ENCODE assay signal across 8 mouse cellular contexts in the genomic region with DNA sequence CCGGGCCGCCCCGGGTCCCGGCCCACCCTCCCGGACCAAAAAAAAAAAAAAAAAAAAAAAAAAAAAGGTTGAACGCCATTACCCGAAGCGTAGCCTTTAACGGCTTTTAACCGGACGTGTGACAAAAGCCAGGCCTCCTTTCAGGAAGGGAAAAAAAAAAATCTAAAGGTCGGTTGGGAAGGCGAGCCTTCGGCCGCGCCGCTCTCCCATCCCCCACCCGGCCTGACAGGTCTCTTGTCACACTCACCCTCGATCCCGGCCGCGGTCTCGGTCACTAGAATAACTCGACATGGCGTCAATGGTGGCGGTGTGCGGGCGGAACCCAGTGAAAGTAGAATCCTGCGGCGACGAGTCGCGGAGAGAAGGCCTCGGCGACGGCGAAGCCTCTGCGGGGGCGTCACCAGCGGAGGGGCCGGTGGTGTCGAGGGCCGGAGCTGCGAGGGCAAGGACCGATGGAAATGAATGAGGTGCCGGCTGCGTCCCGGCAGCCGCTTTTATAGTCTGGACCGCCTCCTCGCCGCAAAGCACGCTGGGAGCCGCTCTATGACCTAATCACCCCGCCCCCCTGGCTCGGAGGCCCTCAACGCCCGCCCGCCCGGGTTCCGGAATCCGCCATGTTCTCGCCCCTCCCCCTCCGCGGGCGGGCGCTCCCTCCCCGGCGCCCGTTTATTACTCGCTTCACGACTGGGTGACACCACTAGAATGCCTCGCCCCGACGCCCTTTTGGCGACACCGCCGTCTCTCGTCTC. TPM values are rescaled to one million over a fixed set of nuclear protein-coding genes. Genes with fewer than 3 reads are reported as not detected.
DNase-seq lines count a peak whose midpoint lies in the region; ATAC-seq and TF ChIP-seq lines count a peak whose summit lies in the region.

No protein-coding gene starts in this region.

- under 1% methylated on average over 72 of the region's 79 CpGs for WGBS in forebrain, embryonic 12.5 days
- WGBS in heart, postnatal 0 days = under 1% methylated on average over 65 of the region's 79 CpGs
- WGBS in liver, embryonic 15.5 days (ENCODE audit: insufficient replicate concordance) = under 1% methylated on average over 79 of the region's 79 CpGs
- under 1% methylated on average over 75 of the region's 79 CpGs for WGBS in neural tube, embryonic 13.5 days

- H3K4me2 ChIP-seq in forebrain, embryonic 12.5 days = peak overlapping the region; percentile 80
- H3K4me2 ChIP-seq in heart, postnatal 0 days (ENCODE audit: low read depth, low read length) = peak overlapping the region; percentile 67
- peak overlapping the region; percentile 68 for H3K4me2 ChIP-seq in liver, embryonic 15.5 days
- peak overlapping the region; percentile 38 for H3K4me2 ChIP-seq in neural tube, embryonic 13.5 days

- H3K9ac ChIP-seq in forebrain, embryonic 12.5 days = peak overlapping the region; percentile 97
- H3K9ac ChIP-seq in heart, postnatal 0 days (replicated peaks; ENCODE audit: low read depth, low read length) = peak overlapping the region; percentile 97
- peak overlapping the region; percentile 99 for H3K9ac ChIP-seq in liver, embryonic 15.5 days
- H3K9ac ChIP-seq in neural tube, embryonic 13.5 days = peak overlapping the region; percentile 99

- H3K27ac ChIP-seq in forebrain, embryonic 12.5 days = peak overlapping the region; percentile 98
- peak overlapping the region; percentile 99 for H3K27ac ChIP-seq in heart, postnatal 0 days (ENCODE audit: low read depth)
- peak overlapping the region; percentile 99 for H3K27ac ChIP-seq in liver, embryonic 15.5 days (replicated peaks)
- peak overlapping the region; percentile 97 for H3K27ac ChIP-seq in neural tube, embryonic 13.5 days (replicated peaks)
- peak overlapping the region; percentile 100 for H3K27ac ChIP-seq in testis, adult 2 months (ENCODE audit: control insufficient read depth, insufficient read depth, low read depth, low read length)

- peak; percentile 96 for DNase-seq in ES-CJ7 (ENCODE audit: low read depth, low spot score)
- DNase-seq in c-Kit-positive CD71-positive TER-119-positive erythroid progenitor cells, embryonic 14.5 days (ENCODE audit: low spot score) = peak; percentile 96
- DNase-seq in heart, postnatal 0 days (ENCODE audit: low spot score) = peak; percentile 97
- peak; percentile 100 for DNase-seq in kidney, postnatal 4 days

- TF ChIP-seq CTCF in heart, postnatal 0 days (IDR thresholded peaks at IDR 0.05; ENCODE audit: low read depth) = no peak
- no peak for TF ChIP-seq CTCF in testis, adult 2 months (IDR thresholded peaks at IDR 0.05; ENCODE audit: control insufficient read depth, insufficient read depth, insufficient replicate concordance, low read depth, low read length)

- peak; percentile 43; the same call in 1 of the 2 replicates for TF ChIP-seq EP300 in heart, postnatal 0 days (IDR thresholded peaks at IDR 0.05; ENCODE audit: low read depth)

- H3K4me3 ChIP-seq in forebrain, embryonic 12.5 days (replicated peaks) = peak overlapping the region; percentile 93
- peak overlapping the region; percentile 95 for H3K4me3 ChIP-seq in heart, postnatal 0 days (ENCODE audit: low read depth, low read length)
- H3K4me3 ChIP-seq in liver, embryonic 15.5 days (replicated peaks) = peak overlapping the region; percentile 96
- H3K4me3 ChIP-seq in neural tube, embryonic 13.5 days = peak overlapping the region; percentile 80
- peak overlapping the region; percentile 98 for H3K4me3 ChIP-seq in testis, adult 2 months (ENCODE audit: control insufficient read depth, low read depth, low read length)

- peaks cover 29% of the 10 kb centered on the region for H3K4me1 ChIP-seq in forebrain, embryonic 12.5 days
- H3K4me1 ChIP-seq in heart, postnatal 0 days (ENCODE audit: control insufficient read depth, insufficient read depth) = peaks cover 20% of the 10 kb centered on the region
- peaks cover 22% of the 10 kb centered on the region for H3K4me1 ChIP-seq in liver, embryonic 15.5 days (replicated peaks)
- peaks cover 52% of the 10 kb centered on the region for H3K4me1 ChIP-seq in neural tube, embryonic 13.5 days (replicated peaks)
- H3K4me1 ChIP-seq in testis, adult 2 months (ENCODE audit: control insufficient read depth, insufficient read depth, low read length) = no peaks in the 10 kb centered on the region

- ATAC-seq in forebrain, embryonic 12.5 days (ENCODE audit: low FRiP score) = peak; percentile 86
- peak; percentile 78 for ATAC-seq in heart, postnatal 0 days (ENCODE audit: insufficient read depth, low read depth)
- ATAC-seq in liver, embryonic 15.5 days (ENCODE audit: insufficient read depth) = peak; percentile 79
- ATAC-seq in neural tube, embryonic 13.5 days (ENCODE audit: low read depth) = peak; percentile 84

- peaks cover 47% of the 10 kb centered on the region for H3K36me3 ChIP-seq in forebrain, embryonic 12.5 days (replicated peaks)
- peaks cover 41% of the 10 kb centered on the region for H3K36me3 ChIP-seq in heart, postnatal 0 days (replicated peaks; ENCODE audit: control insufficient read depth, insufficient read depth, low read length)
- H3K36me3 ChIP-seq in liver, embryonic 15.5 days (replicated peaks) = peaks cover 57% of the 10 kb centered on the region
- H3K36me3 ChIP-seq in neural tube, embryonic 13.5 days = peaks cover 44% of the 10 kb centered on the region
- peaks cover 20% of the 10 kb centered on the region for H3K36me3 ChIP-seq in testis, adult 2 months (ENCODE audit: control insufficient read depth, insufficient read depth, low read length)

- peak; percentile 100 for TF ChIP-seq POLR2A in testis, adult 2 months (IDR thresholded peaks at IDR 0.05; ENCODE audit: control insufficient read depth, low read depth, low read length)

- no peaks in the 10 kb centered on the region for H3K27me3 ChIP-seq in forebrain, embryonic 12.5 days
- H3K27me3 ChIP-seq in heart, postnatal 0 days (ENCODE audit: control insufficient read depth, insufficient read depth, low read length) = no peaks in the 10 kb centered on the region
- H3K27me3 ChIP-seq in liver, embryonic 15.5 days = no peaks in the 10 kb centered on the region
- no peaks in the 10 kb centered on the region for H3K27me3 ChIP-seq in neural tube, embryonic 13.5 days
- no peaks in the 10 kb centered on the region for H3K27me3 ChIP-seq in testis, adult 2 months (ENCODE audit: control insufficient read depth, insufficient read depth, low read length)

- no peaks in the 10 kb centered on the region for H3K9me3 ChIP-seq in forebrain, embryonic 12.5 days
- no peaks in the 10 kb centered on the region for H3K9me3 ChIP-seq in heart, postnatal 0 days (replicated peaks; ENCODE audit: control insufficient read depth, low read length)
- H3K9me3 ChIP-seq in liver, embryonic 15.5 days (replicated peaks) = no peaks in the 10 kb centered on the region
- H3K9me3 ChIP-seq in neural tube, embryonic 13.5 days = no peaks in the 10 kb centered on the region

RNA-seq across cellular contexts. Expression of a gene that starts 0.8 kb away (rescaled TPM):
- polyA plus RNA-seq in forebrain, embryonic 12.5 days (2016; fragmentation: Nextera tagmentation; extraction: Ambion mirVana) = 507 and 536 TPM in 2 replicates
- total RNA-seq in heart, postnatal 0 days (2014; rRNA removed; ENCODE audit: low replicate concordance) = 267 and 282 TPM in 2 replicates
- polyA plus RNA-seq in heart, postnatal 0 days (2015; fragmentation: Nextera tagmentation; extraction: Ambion mirVana) = 165 and 173 TPM in 2 replicates
- 114 and 115 TPM in 2 replicates for polyA plus RNA-seq in liver, embryonic 15.5 days (2015; fragmentation: Nextera tagmentation; extraction: Ambion mirVana)
- polyA plus RNA-seq in neural tube, embryonic 13.5 days (2015; fragmentation: Nextera tagmentation; extraction: Ambion mirVana) = 386 and 441 TPM in 2 replicates
- polyA plus RNA-seq in testis, adult 2 months (2012; rRNA removed) = 642 and 659 TPM in 2 replicates

RNA-seq across cellular contexts. Expression of a gene that starts 0.9 kb away (rescaled TPM):
- 25.4 and 27.0 TPM in 2 replicates for polyA plus RNA-seq in forebrain, embryonic 12.5 days (2016; fragmentation: Nextera tagmentation; extraction: Ambion mirVana)
- total RNA-seq in heart, postnatal 0 days (2014; rRNA removed; ENCODE audit: low replicate concordance) = 3.6 and 4.8 TPM in 2 replicates
- polyA plus RNA-seq in heart, postnatal 0 days (2015; fragmentation: Nextera tagmentation; extraction: Ambion mirVana) = 8.2 and 9.2 TPM in 2 replicates
- polyA plus RNA-seq in liver, embryonic 15.5 days (2015; fragmentation: Nextera tagmentation; extraction: Ambion mirVana) = 7.8 and 9.1 TPM in 2 replicates
- 18.4 and 19.9 TPM in 2 replicates for polyA plus RNA-seq in neural tube, embryonic 13.5 days (2015; fragmentation: Nextera tagmentation; extraction: Ambion mirVana)
- polyA plus RNA-seq in testis, adult 2 months (2012; rRNA removed) = 18.5 and 20.8 TPM in 2 replicates

RNA-seq across cellular contexts. Expression of a gene that starts 8.9 kb away (rescaled TPM):
- 10.3 and 10.4 TPM in 2 replicates for polyA plus RNA-seq in forebrain, embryonic 12.5 days (2016; fragmentation: Nextera tagmentation; extraction: Ambion mirVana)
- total RNA-seq in heart, postnatal 0 days (2014; rRNA removed; ENCODE audit: low replicate concordance) = 1.1 and 6.3 TPM in 2 replicates
- polyA plus RNA-seq in heart, postnatal 0 days (2015; fragmentation: Nextera tagmentation; extraction: Ambion mirVana) = 6.5 and 7.2 TPM in 2 replicates
- 3.8 and 4.7 TPM in 2 replicates for polyA plus RNA-seq in liver, embryonic 15.5 days (2015; fragmentation: Nextera tagmentation; extraction: Ambion mirVana)
- 7.7 and 9.9 TPM in 2 replicates for polyA plus RNA-seq in neural tube, embryonic 13.5 days (2015; fragmentation: Nextera tagmentation; extraction: Ambion mirVana)
- polyA plus RNA-seq in testis, adult 2 months (2012; rRNA removed) = 2.8 and 3.1 TPM in 2 replicates

RNA-seq across cellular contexts. Expression of a gene that starts 37.2 kb away (rescaled TPM):
- polyA plus RNA-seq in forebrain, embryonic 12.5 days (2016; fragmentation: Nextera tagmentation; extraction: Ambion mirVana) = 0.91 and 0.95 TPM in 2 replicates
- total RNA-seq in heart, postnatal 0 days (2014; rRNA removed; ENCODE audit: low replicate concordance) = 0.15 TPM in 1 of 2 replicates, not detected in the other
- 0.58 and 0.83 TPM in 2 replicates for polyA plus RNA-seq in heart, postnatal 0 days (2015; fragmentation: Nextera tagmentation; extraction: Ambion mirVana)
- 2.8 and 3.2 TPM in 2 replicates for polyA plus RNA-seq in liver, embryonic 15.5 days (2015; fragmentation: Nextera tagmentation; extraction: Ambion mirVana)
- polyA plus RNA-seq in neural tube, embryonic 13.5 days (2015; fragmentation: Nextera tagmentation; extraction: Ambion mirVana) = 1.3 and 1.5 TPM in 2 replicates
- polyA plus RNA-seq in testis, adult 2 months (2012; rRNA removed) = 0.10 and 0.16 TPM in 2 replicates

RNA-seq across cellular contexts. Expression of a gene that starts 37.8 kb away (rescaled TPM):
- 14.8 and 15.5 TPM in 2 replicates for polyA plus RNA-seq in forebrain, embryonic 12.5 days (2016; fragmentation: Nextera tagmentation; extraction: Ambion mirVana)
- total RNA-seq in heart, postnatal 0 days (2014; rRNA removed; ENCODE audit: low replicate concordance) = 126 and 153 TPM in 2 replicates
- 59.4 and 63.2 TPM in 2 replicates for polyA plus RNA-seq in heart, postnatal 0 days (2015; fragmentation: Nextera tagmentation; extraction: Ambion mirVana)
- 7.0 and 7.8 TPM in 2 replicates for polyA plus RNA-seq in liver, embryonic 15.5 days (2015; fragmentation: Nextera tagmentation; extraction: Ambion mirVana)
- 20.6 and 26.8 TPM in 2 replicates for polyA plus RNA-seq in neural tube, embryonic 13.5 days (2015; fragmentation: Nextera tagmentation; extraction: Ambion mirVana)
- 1.6 and 1.8 TPM in 2 replicates for polyA plus RNA-seq in testis, adult 2 months (2012; rRNA removed)

Comparison
In these comparisons a context has a peak if more than half of its experiments do, and no peak if none do; other contexts are left out.
1. Peak in every context shown above with its lines: DNase-seq, ATAC-seq, H3K4me3 ChIP-seq and H3K27ac ChIP-seq.